7 mouse cellular contexts compared by ENCODE assay signal in genomic region chr1:91801844-91802366, GRCm38 (mm10). TPM values are rescaled to one million over a fixed set of nuclear protein-coding genes. Genes with fewer than 3 reads are reported as not detected.
DNase-seq lines count a peak whose midpoint lies in the region; ATAC-seq and TF ChIP-seq lines count a peak whose summit lies in the region.

No protein-coding gene starts in this region.

- no peak for TF ChIP-seq CTCF in lung, adult 2 months (IDR thresholded peaks at IDR 0.05; ENCODE audit: insufficient read depth, low read length)

- no peak for TF ChIP-seq POLR2A in lung, adult 2 months (IDR thresholded peaks at IDR 0.05; ENCODE audit: borderline replicate concordance, extremely low read depth, low read depth, low read length)

- H3K36me3 ChIP-seq in heart, embryonic 16.5 days (ENCODE audit: control insufficient read depth, insufficient read depth): no peaks in the 10 kb centered on the region
- no peaks in the 10 kb centered on the region for H3K36me3 ChIP-seq in midbrain, embryonic 11.5 days (ENCODE audit: control insufficient read depth, insufficient read depth, low read length)

- no peak overlapping the region for H3K27ac ChIP-seq in heart, embryonic 16.5 days (ENCODE audit: low read length)
- no peak overlapping the region for H3K27ac ChIP-seq in midbrain, embryonic 11.5 days (ENCODE audit: low read depth, low read length)

- H3K9ac ChIP-seq in heart, embryonic 16.5 days (ENCODE audit: low read length): peak overlapping the region; percentile 34
- no peak overlapping the region for H3K9ac ChIP-seq in midbrain, embryonic 11.5 days (ENCODE audit: low read length)

- WGBS in lung, adult 2 months: 4% methylated on average over 45 of the region's 45 CpGs
- whole genome bisulfite sequencing in heart, embryonic 16.5 days: 2% methylated on average over 45 of the region's 45 CpGs
- 3% methylated on average over 45 of the region's 45 CpGs for WGBS in midbrain, embryonic 11.5 days

- ATAC-seq in heart, embryonic 16.5 days (replicated peaks; ENCODE audit: extremely low read depth, insufficient read depth, low FRiP score): no peak
- ATAC-seq in midbrain, embryonic 11.5 days (ENCODE audit: low FRiP score): no peak

- no peak for DNase-seq in lung, adult 2 months
- no peak for DNase-seq in lung, adult 18-20 months
- peak; percentile 21 for DNase-seq in embryo, embryonic 10.5 days (ENCODE audit: low spot score)
- DNase-seq in midbrain, embryonic 11.5 days (ENCODE audit: low spot score, missing footprints): peak; percentile 90
- DNase-seq in spleen, postnatal 10 days (ENCODE audit: low spot score in 2 of 2): no peak
- no peak for DNase-seq in gastrocnemius, postnatal 14 days

- H3K4me1 ChIP-seq in lung, adult 2 months (ENCODE audit: control insufficient read depth, insufficient read depth, low read length): no peaks in the 10 kb centered on the region
- H3K4me1 ChIP-seq in heart, embryonic 16.5 days (ENCODE audit: control insufficient read depth, insufficient read depth, low read length): peaks cover 6% of the 10 kb centered on the region; the same call in 1 of the 2 replicates
- H3K4me1 ChIP-seq in midbrain, embryonic 11.5 days (ENCODE audit: control insufficient read depth, insufficient read depth, low read length): peaks cover 17% of the 10 kb centered on the region

- peaks cover 52% of the 10 kb centered on the region for H3K27me3 ChIP-seq in heart, embryonic 16.5 days (ENCODE audit: control insufficient read depth, insufficient read depth, low read length)
- H3K27me3 ChIP-seq in midbrain, embryonic 11.5 days (ENCODE audit: control insufficient read depth, insufficient read depth, low read length): peaks cover 45% of the 10 kb centered on the region

- intact Hi-C loops in gastrocnemius, postnatal 14 days (cut with DNase I; ENCODE audit: low total_unique reads): no loop called here

- H3K4me3 ChIP-seq in lung, adult 2 months (replicated peaks; ENCODE audit: extremely low read depth, low read depth, low read length): peak overlapping the region; percentile 35
- peak overlapping the region; percentile 57 for H3K4me3 ChIP-seq in heart, embryonic 16.5 days (ENCODE audit: low read length)
- peak overlapping the region; percentile 44 for H3K4me3 ChIP-seq in midbrain, embryonic 11.5 days (ENCODE audit: low read depth, low read length)

- H3K9me3 ChIP-seq in heart, embryonic 16.5 days (replicated peaks; ENCODE audit: control insufficient read depth, low read length): no peaks in the 10 kb centered on the region
- H3K9me3 ChIP-seq in midbrain, embryonic 11.5 days (ENCODE audit: control insufficient read depth, low read length): no peaks in the 10 kb centered on the region

- H3K4me2 ChIP-seq in heart, embryonic 16.5 days (ENCODE audit: low read depth, low read length): peak overlapping the region; percentile 86
- H3K4me2 ChIP-seq in midbrain, embryonic 11.5 days: peak overlapping the region; percentile 81

RNA-seq across cellular contexts. Expression of gene Twist2, which starts 0.6 kb away (rescaled TPM):
- 11.6 and 12.9 TPM in 2 replicates for polyA plus RNA-seq in lung, adult 2 months (2012; rRNA removed)
- 2.1 and 2.6 TPM in 2 replicates for polyA plus RNA-seq in heart, embryonic 16.5 days (2015; fragmentation: Nextera tagmentation; extraction: Ambion mirVana)
- 7.8 and 9.8 TPM in 2 replicates for polyA plus RNA-seq in midbrain, embryonic 11.5 days (2014; fragmentation: Nextera tagmentation; extraction: Ambion mirVana)
- 1 to 10 TPM; 2.0 to 2.5 TPM for total RNA-seq in gastrocnemius, postnatal 14 days (2021)

Comparison
In these comparisons a context has a peak if more than half of its experiments do, and no peak if none do; other contexts are left out.
1. DNase-seq: peak in embryo, embryonic 10.5 days (single experiment) and midbrain, embryonic 11.5 days (single experiment); none in lung, adult 2 months (single experiment), lung, adult 18-20 months (0 of 2), spleen, postnatal 10 days (0 of 2) and gastrocnemius, postnatal 14 days (single experiment).
2. Peak in every context shown above with its lines, with median percentiles within 50 percentile points of each other: H3K4me3 ChIP-seq.